Mouse (Mus musculus) right cerebral cortex, adult 2 months (tissue): ENCODE results near the gene Oxgr1.

Source experiments
- DNase-seq, 2 experiments: peaks; one replicate each; pipeline ENCODE4 v3.0.0; 2021 to 2022; ENCODE audit warnings: low spot score in 2 of 2

The Oxgr1 gene

GRCm38 (mm10) chr14:119980698-119981235 lies 61.5 kb downstream of the Oxgr1 start:
- DNase-seq = no peak
